Mouse (Mus musculus) CH12.LX (cell line): Measurements from ENCODE around the gene Cst7. TPM values are rescaled to one million over a fixed set of nuclear protein-coding genes. Genes with fewer than 3 reads are reported as not detected.
A peak's percentile ranks its signal among the peaks of the same experiment; 100 is the strongest.

Experiments
- DNase-seq: peaks from one replicate; pipeline ENCODE4 v3.0.0-alpha.2; 2013; ENCODE audit errors: extremely low read depth
- H3K27ac ChIP-seq: 2 replicates; pipeline ENCODE4 v1.5.1; 2012; ENCODE audit warnings: low read depth, mild to moderate bottlenecking, control low read depth, moderate library complexity; ENCODE audit not compliant: insufficient read depth
- H3K27me3 ChIP-seq: replicated peaks from 2 replicates; pipeline ENCODE3; 2012; ENCODE audit warnings: inconsistent platforms
- H3K36me3 ChIP-seq, 2 experiments: replicated peaks in 1 of 2; 2 replicates each; pipeline versions ENCODE3 to v1.6.1; 2012; ENCODE audit warnings: inconsistent platforms in 1 of 2, low read length in 1 of 2, mild to moderate bottlenecking in 1 of 2, mixed read lengths in 1 of 2, moderate library complexity in 1 of 2; ENCODE audit not compliant: control insufficient read depth in 1 of 2, insufficient read depth in 1 of 2
- H3K4me1 ChIP-seq, 2 experiments: 2 replicates each; pipeline ENCODE4 v1.6.1; 2012; ENCODE audit warnings: inconsistent platforms in 1 of 2, moderate library complexity in 1 of 2; ENCODE audit not compliant: insufficient read depth in 2 of 2, control insufficient read depth in 1 of 2
- H3K4me2 ChIP-seq: 2 replicates; pipeline ENCODE4 v1.6.1; 2012; ENCODE audit warnings: low read depth, mild to moderate bottlenecking, control low read depth; ENCODE audit not compliant: poor library complexity, insufficient read depth, severe bottlenecking
- H3K4me3 ChIP-seq, 3 experiments: fragments of 150-350 bp in 1 of 3; sonication (generic) in 1 of 3; replicated peaks in 1 of 3; 2 replicates each; pipeline versions ENCODE3 to v1.5.1; 2011 to 2012; ENCODE audit warnings: low read depth in 2 of 3, low read length in 2 of 3, mild to moderate bottlenecking in 2 of 3, moderate library complexity in 2 of 3, control low read depth in 1 of 3, improper control_type of control experiment in 1 of 3, inconsistent platforms in 1 of 3, mixed read lengths in 1 of 3; ENCODE audit not compliant: poor library complexity in 1 of 3
- H3K79me2 ChIP-seq: replicated peaks from 2 replicates; pipeline ENCODE4 v1.6.1; 2012; ENCODE audit warnings: mild to moderate bottlenecking, moderate library complexity; ENCODE audit not compliant: control insufficient read depth, poor library complexity, insufficient read depth, severe bottlenecking; ENCODE audit errors: extremely low read depth
- H3K9ac ChIP-seq: 2 replicates; pipeline ENCODE4 v1.6.1; 2012; ENCODE audit warnings: low read depth, mild to moderate bottlenecking, control low read depth, moderate library complexity; ENCODE audit not compliant: insufficient read depth
- H3K9me3 ChIP-seq: replicated peaks from 2 replicates; pipeline ENCODE3; 2012; ENCODE audit warnings: low read length, inconsistent platforms, mixed read lengths
- BHLHE40 ChIP-seq: IDR thresholded peaks from 2 replicates; pipeline ENCODE4 v1.6.1; 2011; ENCODE audit warnings: mild to moderate bottlenecking, low read depth, low read length, improper control_type of control experiment
- CHD1 ChIP-seq: IDR thresholded peaks from 2 replicates; pipeline ENCODE4 v1.6.1; 2012; ENCODE audit warnings: low read depth, low read length, improper control_type of control experiment, inconsistent platforms
- CHD2 ChIP-seq: IDR thresholded peaks from 2 replicates; pipeline ENCODE4 v1.6.1; 2011; ENCODE audit warnings: low read length, improper control_type of control experiment
- CTCF ChIP-seq, 2 experiments: IDR thresholded peaks in 1 of 2; conservative IDR thresholded peaks in 1 of 2; 2 replicates each; pipeline ENCODE4 v1.5.1; 2011 to 2012; ENCODE audit warnings: low read depth in 2 of 2, low read length in 2 of 2, improper control_type of control experiment in 1 of 2, inconsistent platforms in 1 of 2, mild to moderate bottlenecking in 1 of 2, moderate library complexity in 1 of 2
- E2F4 ChIP-seq: IDR thresholded peaks from 2 replicates; pipeline ENCODE4 v1.6.1; 2011; ENCODE audit warnings: low read depth, low read length, improper control_type of control experiment; ENCODE audit not compliant: insufficient replicate concordance
- ELF1 ChIP-seq: IDR thresholded peaks from 2 replicates; pipeline ENCODE4 v1.6.1; 2014; ENCODE audit warnings: low read depth, mild to moderate bottlenecking, inconsistent platforms, low read length, improper control_type of control experiment
- EP300 ChIP-seq: IDR thresholded peaks from 2 replicates; pipeline ENCODE4 v1.6.1; 2011; ENCODE audit warnings: low read length, improper control_type of control experiment
- ETS1 ChIP-seq: conservative IDR thresholded peaks from 2 replicates; pipeline ENCODE4 v1.6.1; 2012; ENCODE audit warnings: low read depth, mild to moderate bottlenecking, inconsistent platforms, low read length, improper control_type of control experiment, moderate library complexity
- GABPA ChIP-seq: IDR thresholded peaks from 2 replicates; pipeline ENCODE4 v1.6.1; 2012; ENCODE audit warnings: low read depth, low read length, improper control_type of control experiment, inconsistent platforms; ENCODE audit not compliant: insufficient replicate concordance
- HCFC1 ChIP-seq: IDR thresholded peaks from 2 replicates; pipeline ENCODE4 v1.6.1; 2012; ENCODE audit warnings: low read depth, mild to moderate bottlenecking, inconsistent platforms, low read length, improper control_type of control experiment
- IRF4 ChIP-seq: IDR thresholded peaks from 2 replicates; pipeline ENCODE4 v1.6.1; 2014; ENCODE audit warnings: low read depth, mild to moderate bottlenecking, inconsistent platforms, low read length, improper control_type of control experiment
- JUN ChIP-seq: IDR thresholded peaks from 2 replicates; pipeline ENCODE4 v1.6.1; 2011; ENCODE audit warnings: low read depth, mild to moderate bottlenecking, low read length, improper control_type of control experiment, moderate library complexity; ENCODE audit not compliant: insufficient read depth
- JUND ChIP-seq: conservative IDR thresholded peaks from 2 replicates; pipeline ENCODE4 v1.6.1; 2011; ENCODE audit warnings: low read depth, low read length, improper control_type of control experiment
- KAT2A ChIP-seq: IDR thresholded peaks from 2 replicates; pipeline ENCODE4 v1.6.1; 2012; ENCODE audit warnings: low read length, improper control_type of control experiment, inconsistent platforms; ENCODE audit not compliant: insufficient replicate concordance
- MAFK ChIP-seq: IDR thresholded peaks from 2 replicates; pipeline ENCODE4 v1.6.1; 2011; ENCODE audit warnings: low read length, improper control_type of control experiment; ENCODE audit not compliant: insufficient replicate concordance
- MAX ChIP-seq: IDR thresholded peaks from 2 replicates; pipeline ENCODE4 v1.6.1; 2011; ENCODE audit warnings: low read length, improper control_type of control experiment
- MAZ ChIP-seq: IDR thresholded peaks from 2 replicates; pipeline ENCODE4 v1.6.1; 2012; ENCODE audit warnings: low read depth, mild to moderate bottlenecking, inconsistent platforms, low read length, improper control_type of control experiment, moderate library complexity
- MEF2A ChIP-seq: IDR thresholded peaks from 2 replicates; pipeline ENCODE4 v1.6.1; 2014; ENCODE audit warnings: low read depth, mild to moderate bottlenecking, inconsistent platforms, low read length, improper control_type of control experiment, borderline replicate concordance
- MXI1 ChIP-seq: IDR thresholded peaks from 2 replicates; pipeline ENCODE4 v1.6.1; 2011; ENCODE audit warnings: mild to moderate bottlenecking, low read depth, low read length, improper control_type of control experiment
- MYC ChIP-seq: IDR thresholded peaks from 2 replicates; pipeline ENCODE4 v1.6.1; 2011; ENCODE audit warnings: low read depth, mild to moderate bottlenecking, improper control_type of control experiment, low read length
- NELFE ChIP-seq: IDR thresholded peaks from 2 replicates; pipeline ENCODE4 v1.6.1; 2011; ENCODE audit warnings: low read depth, low read length, improper control_type of control experiment
- NRF1 ChIP-seq: IDR thresholded peaks from 2 replicates; pipeline ENCODE4 v1.6.1; 2014; ENCODE audit warnings: low read depth, mild to moderate bottlenecking, inconsistent platforms, low read length, improper control_type of control experiment, moderate library complexity
- PAX5 ChIP-seq: IDR thresholded peaks from 2 replicates; pipeline ENCODE4 v1.6.1; 2012; ENCODE audit warnings: low read length, inconsistent platforms, mixed read lengths
- POLR2A ChIP-seq: IDR thresholded peaks from 2 replicates; pipeline ENCODE4 v1.6.1; 2011; ENCODE audit warnings: low read depth, mild to moderate bottlenecking, improper control_type of control experiment, low read length
- POLR2AphosphoS2 ChIP-seq: IDR thresholded peaks from 2 replicates; pipeline ENCODE4 v1.6.1; 2011; ENCODE audit warnings: low read depth, low read length, improper control_type of control experiment
- RAD21 ChIP-seq: IDR thresholded peaks from 2 replicates; pipeline ENCODE4 v1.6.1; 2011; ENCODE audit warnings: low read depth, mild to moderate bottlenecking, low read length, improper control_type of control experiment, moderate library complexity
- RCOR1 ChIP-seq: conservative IDR thresholded peaks from 2 replicates; pipeline ENCODE4 v1.6.1; 2012; ENCODE audit warnings: low read depth, mild to moderate bottlenecking, inconsistent platforms, low read length, improper control_type of control experiment
- SIN3A ChIP-seq: IDR thresholded peaks from 2 replicates; pipeline ENCODE4 v1.6.1; 2012; ENCODE audit warnings: low read length, improper control_type of control experiment, inconsistent platforms
- SMC3 ChIP-seq: IDR thresholded peaks from 2 replicates; pipeline ENCODE4 v1.6.1; 2011; ENCODE audit warnings: low read depth, low read length, improper control_type of control experiment
- TBP ChIP-seq: conservative IDR thresholded peaks from 2 replicates; pipeline ENCODE4 v1.6.1; 2011; ENCODE audit warnings: low read depth, low read length, improper control_type of control experiment
- TCF12 ChIP-seq: IDR thresholded peaks from 2 replicates; pipeline ENCODE4 v1.6.1; 2014; ENCODE audit warnings: low read depth, mild to moderate bottlenecking, inconsistent platforms, low read length, improper control_type of control experiment
- UBTF ChIP-seq: IDR thresholded peaks from 2 replicates; pipeline ENCODE4 v1.6.1; 2012; ENCODE audit warnings: low read depth, mild to moderate bottlenecking, inconsistent platforms, low read length, improper control_type of control experiment, moderate library complexity
- USF1 ChIP-seq: IDR thresholded peaks from 2 replicates; pipeline ENCODE4 v1.6.1; 2014; ENCODE audit warnings: low read depth, mild to moderate bottlenecking, inconsistent platforms, low read length, improper control_type of control experiment
- USF2 ChIP-seq: conservative IDR thresholded peaks from 2 replicates; pipeline ENCODE4 v1.6.1; 2011; ENCODE audit warnings: low read depth, low read length, improper control_type of control experiment
- ZC3H11A ChIP-seq: IDR thresholded peaks from 2 replicates; pipeline ENCODE4 v1.6.1; 2012; ENCODE audit warnings: low read depth, mild to moderate bottlenecking, inconsistent platforms, low read length, improper control_type of control experiment
- ZKSCAN1 ChIP-seq: IDR thresholded peaks from 2 replicates; pipeline ENCODE4 v1.6.1; 2012; ENCODE audit warnings: low read depth, inconsistent platforms, low read length, improper control_type of control experiment, borderline replicate concordance
- ZMIZ1 ChIP-seq: IDR thresholded peaks from 2 replicates; pipeline ENCODE4 v1.6.1; 2012; ENCODE audit warnings: low read depth, mild to moderate bottlenecking, inconsistent platforms, low read length, improper control_type of control experiment
- ZNF384 ChIP-seq: IDR thresholded peaks from 2 replicates; pipeline ENCODE4 v1.6.1; 2012; ENCODE audit warnings: low read depth, low read length, improper control_type of control experiment, inconsistent platforms
- dilution Hi-C: fragments of 300-500 bp; cut with MboI; formaldehyde crosslinking; loops from 2 replicates; pipeline ENCODE4 v1.14.3; 2020; ENCODE audit warnings: low sequenced_read_pairs; ENCODE audit not compliant: extremely low pct_unique_long_range_greater_than_20kb, extremely low pct_ligation_motif_present
- in situ Hi-C: fragments of 300-500 bp; cut with MboI; formaldehyde crosslinking; loops from 3 replicates; pipeline ENCODE4 v1.14.3; 2019; ENCODE audit warnings: low sequenced_read_pairs, low pct_ligation_motif_present, low pct_unique_long_range_greater_than_20kb, mixed read lengths
- polyA plus RNA-seq: library from polyadenylated mRNA; unstranded; fragments of >175 nt; gene quantifications from 2 replicates; pipeline ENCODE4 v1.2.1, GENCODE M21; 2012; ENCODE audit warnings: low read depth; ENCODE audit not compliant: insufficient read length
- total RNA-seq, 2 experiments: library from RNA; depleted of rRNA; stranded (reverse); fragments of 300-350 nt in 1 of 2; fragments of >200 nt in 1 of 2; gene quantifications; 2 replicates each; pipeline ENCODE4 v1.2.3; 2012 to 2014

The Cst7 gene
- total and polyA plus RNA-seq, 3 experiments = 12.8 to 48.8 (median 31.7) TPM

- Histone ChIP-seq H3K36me3 (no peaks in the 10 kb centered on the region), H3K79me2 (no peaks in the 10 kb centered on the region), H3K27me3 (no peaks in the 10 kb centered on the region), H3K4me1 (no peaks in the 10 kb centered on the region), H3K9ac (no peak overlapping the region), H3K27ac (no peak overlapping the region), H3K4me3 (no peak overlapping the region), H3K9me3 (peaks cover 3% of the 10 kb centered on the region), H3K4me2 (no peak overlapping the region)
- dilution Hi-C loops (no loop called here), in situ Hi-C loops (loop anchor here (25.0 kb wide), 1 partner anchor 454 kb away; no protein-coding TSS in a partner anchor)
- TF ChIP-seq E2F4 (no peak), JUN (no peak), MYC (0 out of 2 replicates have a peak, but pooled peaks have one; percentile 42), MAX (no peak), ZC3H11A (peak; percentile 37; the same call in 1 of the 2 replicates), BHLHE40 (no peak), POLR2A (no peak), NELFE (no peak; the same call in 1 of the 2 replicates), SMC3 (peak; percentile 83), USF1 (no peak), NRF1 (no peak), GABPA (no peak), ELF1 (no peak), CTCF (conservative IDR thresholded peaks at IDR 0.05 in 1 of 2, IDR thresholded peaks at IDR 0.05 in 1 of 2; ENCODE audit: low read depth in 2 of 2, low read length in 2 of 2) (peak; percentile 26 to 85; a peak in 3 of 4 replicates), ZKSCAN1 (no peak), MAZ (no peak), MEF2A (no peak), HCFC1 (no peak), EP300 (no peak), ETS1 (no peak), PAX5 (no peak), UBTF (no peak), TBP (no peak), SIN3A (no peak), RAD21 (peak; percentile 89), USF2 (no peak), MXI1 (no peak), IRF4 (no peak), ZMIZ1 (no peak), CHD1 (no peak), POLR2AphosphoS2 (no peak), CHD2 (no peak), RCOR1 (no peak), JUND (no peak), TCF12 (no peak), KAT2A (no peak), ZNF384 (no peak), MAFK (no peak)
- peak; percentile 49 for DNase-seq
Observed at GRCm38 (mm10) chr2:150558568-150558967, 11.6 kb upstream of the Cst7 start.
